Mouse (Mus musculus): Measurements from ENCODE around the gene Ifna7.
"Not testable (repeated sequence)": the region's sequence is repeated elsewhere in the genome, so short reads cannot be mapped to it uniquely, and the experiment has no call there.

GRCm38 (mm10) chr4:88773534-88773933 lies 42.5 kb upstream of the Ifna7 start, which contains the start of gene Gm13290:
- TF ChIP-seq CTCF, EP300 (IDR thresholded peaks at IDR 0.05; ENCODE audit: low read depth): not testable (repeated sequence)
